Mouse (Mus musculus) layer of hippocampus, postnatal 25 days (tissue): Measurements from ENCODE around the gene Rrp12. TPM values are rescaled to one million over a fixed set of nuclear protein-coding genes. Genes with fewer than 3 reads are reported as not detected.
"Not testable (repeated sequence)": the region's sequence is repeated elsewhere in the genome, so short reads cannot be mapped to it uniquely, and the experiment has no call there.

Experiments
- DNase-seq, 2 experiments: peaks; one replicate each; pipeline ENCODE4 v3.0.0; 2022; ENCODE audit warnings: mixed read lengths in 2 of 2, low spot score in 1 of 2; ENCODE audit errors: extremely low spot score in 1 of 2
- total RNA-seq, 2 experiments: library from RNA; stranded (reverse); gene quantifications; 2 replicates each; pipeline ENCODE4 v1.2.3; 2021

Gene Rrp12
- 10 to 100 TPM; 32.9 to 33.5 TPM for total RNA-seq

DNA sequence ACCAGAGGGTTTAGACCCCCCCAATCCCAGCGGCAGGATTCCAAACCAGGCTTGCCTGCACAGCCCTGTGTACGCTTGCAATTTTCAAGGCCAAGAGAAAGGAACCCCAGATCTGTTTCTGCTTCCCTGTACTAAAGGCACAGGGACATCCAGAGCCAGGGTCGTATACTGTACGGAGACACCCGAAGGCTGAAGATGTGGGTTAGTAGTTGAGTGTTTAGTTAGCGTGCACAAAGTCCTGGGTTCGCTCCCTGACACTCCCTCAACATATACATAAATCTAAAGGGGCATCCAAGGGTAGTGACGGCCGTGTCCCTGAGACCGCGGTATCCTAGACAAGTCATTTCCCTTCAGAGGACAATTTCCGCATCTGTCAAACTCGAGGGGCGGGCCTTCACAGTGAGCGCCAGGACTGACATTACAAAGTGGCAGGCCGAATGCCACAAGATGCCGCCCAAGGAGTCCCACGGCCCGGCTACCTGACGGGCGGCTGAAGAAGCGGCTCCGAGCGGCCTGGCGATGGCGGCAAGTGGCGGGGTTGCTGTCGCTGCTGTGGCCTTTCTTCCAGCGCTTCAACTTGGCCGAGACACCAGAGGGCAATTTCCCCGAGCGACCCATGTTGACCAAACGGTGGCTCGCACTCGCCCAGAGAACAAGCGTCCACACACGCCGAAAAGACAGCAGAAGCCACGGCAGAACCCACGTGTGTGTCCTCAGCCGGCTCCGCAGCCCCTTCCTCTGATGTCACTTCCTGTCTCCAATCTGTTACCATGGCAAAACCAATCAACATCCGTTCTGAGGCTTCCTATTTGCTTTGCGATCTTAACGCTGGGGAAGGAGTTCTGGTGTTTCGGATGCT, at the start of gene Rrp12:
Rrp12 (minus strand) TSS at position 714 of the 859 bp plus-strand sequence.
- DNase-seq, result peak; percentile 56 to 62

DNA sequence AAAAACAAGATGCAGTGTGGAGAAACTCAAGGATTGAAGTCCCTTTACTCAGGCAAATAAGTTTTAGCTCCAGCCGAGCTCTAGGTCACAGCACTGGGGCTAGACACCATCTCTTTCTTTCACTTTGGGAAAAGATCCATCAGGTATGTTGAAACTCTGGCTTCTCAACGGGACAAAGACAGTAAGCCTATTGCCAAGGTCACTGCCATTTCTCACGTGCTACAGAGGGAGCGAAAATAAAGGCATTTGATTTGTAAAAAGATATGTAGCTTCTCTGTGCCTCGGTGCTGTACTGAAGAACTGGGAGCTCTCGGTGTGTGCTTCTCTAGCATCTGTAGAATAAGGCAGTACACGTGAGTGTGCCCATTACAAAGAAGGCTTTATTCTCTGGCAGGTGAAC, 47.9 kb upstream of the Rrp12 start:
- DNase-seq, result no peak

DNA sequence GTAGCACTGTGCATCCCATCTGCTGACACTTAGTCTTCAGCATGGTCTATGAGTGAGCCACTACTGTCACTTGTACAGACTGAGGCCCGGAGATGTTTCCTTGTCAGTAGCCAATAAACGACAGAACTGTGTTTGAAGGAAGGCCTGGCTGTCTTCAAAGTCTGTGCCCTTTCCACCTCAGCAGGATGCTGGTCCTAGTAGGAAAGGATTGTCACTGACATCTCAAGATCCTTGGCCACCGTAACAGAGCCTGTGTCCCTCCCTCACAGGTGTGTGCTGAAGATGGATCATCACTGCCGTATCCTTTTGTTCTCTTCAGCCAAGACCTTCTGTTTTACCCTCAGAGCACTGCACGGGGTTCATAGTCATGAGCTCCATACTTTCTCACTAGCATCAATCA, 42.6 kb upstream of the Rrp12 start:
- no peak for DNase-seq

DNA sequence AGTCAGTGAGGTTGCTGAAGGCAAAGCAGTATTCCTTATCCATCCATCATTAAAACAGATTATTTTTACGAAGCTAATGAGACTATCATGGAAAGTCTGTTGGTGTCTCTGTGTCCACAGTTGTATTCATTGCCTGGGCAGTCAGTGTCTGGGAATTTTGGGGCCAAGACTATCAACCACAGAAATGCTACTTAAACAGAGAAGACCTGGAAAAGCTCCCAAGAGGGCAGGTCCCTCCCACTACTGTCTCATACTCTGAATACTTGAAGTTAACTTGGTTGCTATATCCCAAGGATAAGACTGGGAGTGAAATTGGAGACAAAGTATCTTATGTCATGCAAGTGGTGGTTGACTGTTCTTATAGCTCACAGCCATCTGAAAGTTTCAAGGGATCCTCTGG, 39.9 kb upstream of the Rrp12 start:
- no peak for DNase-seq

DNA sequence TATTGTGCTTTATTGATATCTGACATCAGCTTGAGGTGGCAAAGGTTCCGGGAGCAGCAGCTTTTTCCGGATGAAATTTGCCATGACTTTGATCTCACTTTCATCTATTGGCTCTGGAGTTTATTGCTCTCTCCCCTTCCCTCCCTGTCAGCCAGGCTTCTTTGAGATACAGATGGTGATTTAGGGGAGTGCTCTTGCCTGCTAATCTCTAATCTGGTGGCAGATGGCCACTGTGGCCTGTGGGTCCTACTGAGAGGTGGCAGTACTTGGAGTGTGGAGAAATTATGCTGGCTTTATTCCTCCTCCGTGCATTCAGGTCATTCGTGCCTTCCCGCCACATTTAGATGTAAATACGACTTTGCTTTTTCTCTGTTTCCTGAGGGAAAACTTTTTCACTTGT, 38.2 kb upstream of the Rrp12 start:
- no peak for DNase-seq

DNA sequence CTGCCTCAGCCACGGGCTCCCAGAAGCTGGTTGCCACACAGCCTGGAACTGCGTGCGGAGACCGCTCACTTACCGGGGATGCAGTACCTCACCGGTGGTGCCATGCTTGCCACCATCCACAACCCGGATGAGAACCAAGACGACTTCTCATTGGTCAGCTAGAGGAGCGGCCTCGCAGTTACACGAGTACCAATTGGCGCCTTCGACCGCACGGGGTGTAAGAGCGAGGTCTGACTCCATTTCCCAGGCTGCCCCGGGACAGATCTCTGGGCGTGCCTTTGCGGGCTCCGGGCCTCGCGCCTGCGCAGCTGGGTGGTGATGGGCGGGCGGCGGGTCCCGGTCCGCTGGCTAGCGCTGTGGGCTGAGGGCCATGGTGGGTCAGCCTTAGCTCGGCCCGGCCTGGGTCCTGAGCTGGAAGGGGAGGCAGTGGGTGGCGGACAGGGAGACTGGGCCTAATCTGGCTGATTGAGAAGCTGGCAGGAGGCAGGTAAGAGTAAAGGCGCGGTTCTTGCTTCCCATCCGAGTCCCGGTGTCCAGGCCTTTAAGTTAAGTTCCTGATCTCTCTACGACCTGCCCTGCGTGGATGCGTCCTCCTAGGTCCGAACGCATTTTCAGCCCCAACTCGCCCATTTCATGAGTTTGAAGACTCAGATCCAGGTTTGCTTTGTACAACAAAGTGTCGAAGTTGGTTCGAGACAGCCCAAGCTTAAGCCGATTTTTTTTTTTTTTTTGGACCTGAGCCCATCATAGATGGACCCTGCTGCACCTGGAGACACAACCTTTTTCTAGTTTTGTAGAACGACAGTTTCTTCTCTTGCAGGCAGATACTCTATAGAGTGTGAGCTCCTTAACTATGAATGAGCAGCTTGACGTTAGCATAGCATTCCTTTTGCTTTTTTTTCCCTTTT, 37.5 kb upstream of the Rrp12 start, which contains the start of the genes Exosc1 and Zdhhc16:
Exosc1 (minus strand) TSS at position 245 of the 908 bp plus-strand sequence.
Zdhhc16 (plus strand) TSS at position 302 of the 908 bp plus-strand sequence.
- DNase-seq, result peak; percentile 94 to 95

DNA sequence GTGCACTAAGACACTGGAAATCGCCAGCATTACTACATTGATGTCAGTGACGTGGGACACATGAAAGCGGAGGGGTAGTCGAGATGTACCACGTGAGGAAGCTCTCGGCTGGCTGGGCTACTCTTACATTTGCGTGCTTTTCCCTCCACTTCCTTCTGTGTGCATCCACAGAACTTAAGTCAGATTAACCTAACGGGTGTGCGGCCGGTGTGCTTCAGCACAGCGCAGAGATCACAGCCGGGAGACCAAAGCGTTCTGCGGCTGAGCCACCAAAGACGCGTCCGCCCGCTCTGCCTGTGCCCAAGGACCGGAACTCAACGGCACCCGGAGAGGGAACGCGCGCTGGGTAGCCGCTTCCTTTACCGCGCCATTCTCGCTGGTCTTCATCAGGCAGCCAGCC, 36.7 kb upstream of the Rrp12 start:
- no peak for DNase-seq

DNA sequence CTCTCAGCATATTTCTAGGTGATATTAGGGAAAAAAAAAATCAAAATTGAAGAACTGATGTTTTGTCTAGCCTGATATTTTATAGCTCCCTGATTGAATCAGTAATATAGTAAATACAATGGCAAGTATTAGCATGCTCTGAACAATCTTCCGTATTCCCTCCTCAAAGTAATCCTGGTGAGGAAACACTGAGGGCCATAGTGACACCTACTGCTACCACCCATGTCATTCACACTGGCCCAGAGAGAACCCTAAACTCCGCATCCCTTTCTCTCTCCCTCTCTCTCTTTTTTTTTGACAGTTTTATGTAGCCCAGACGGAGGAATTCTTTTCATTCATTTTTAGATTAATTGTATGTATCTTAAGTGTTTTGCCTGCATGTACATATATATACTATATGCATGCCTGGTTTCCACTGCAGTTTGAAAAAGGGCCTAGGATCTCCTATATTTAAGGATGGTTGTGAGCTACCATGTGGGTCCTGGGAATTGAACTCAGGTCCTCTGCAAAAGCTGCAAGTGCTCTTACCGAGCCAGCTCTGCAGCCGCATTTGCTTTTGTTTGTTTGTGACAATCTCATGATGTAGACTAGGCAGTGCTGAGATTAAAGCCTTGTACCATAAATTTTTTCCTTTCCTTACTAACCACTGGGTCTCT, 24.6 kb upstream of the Rrp12 start:
- no peak for DNase-seq

DNA sequence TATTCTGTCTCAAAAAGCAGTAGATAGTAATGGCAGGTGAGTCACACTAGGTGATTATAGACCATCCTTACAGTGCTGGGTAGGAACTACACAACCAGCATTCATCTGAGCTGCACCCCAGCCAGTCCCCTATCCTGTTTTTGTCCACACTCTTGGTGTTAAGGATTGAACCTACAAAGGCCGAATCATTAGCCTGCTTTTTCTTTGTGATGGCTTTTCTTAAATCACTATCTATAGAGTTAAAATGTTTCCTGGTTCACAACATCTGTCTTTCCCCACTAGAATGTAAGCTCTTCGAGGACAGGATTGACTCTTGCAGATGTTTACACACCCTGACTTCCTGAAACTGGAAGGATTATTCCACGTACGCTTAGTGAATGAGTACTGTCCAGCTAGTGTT, 23.5 kb upstream of the Rrp12 start:
- no peak for DNase-seq

DNA sequence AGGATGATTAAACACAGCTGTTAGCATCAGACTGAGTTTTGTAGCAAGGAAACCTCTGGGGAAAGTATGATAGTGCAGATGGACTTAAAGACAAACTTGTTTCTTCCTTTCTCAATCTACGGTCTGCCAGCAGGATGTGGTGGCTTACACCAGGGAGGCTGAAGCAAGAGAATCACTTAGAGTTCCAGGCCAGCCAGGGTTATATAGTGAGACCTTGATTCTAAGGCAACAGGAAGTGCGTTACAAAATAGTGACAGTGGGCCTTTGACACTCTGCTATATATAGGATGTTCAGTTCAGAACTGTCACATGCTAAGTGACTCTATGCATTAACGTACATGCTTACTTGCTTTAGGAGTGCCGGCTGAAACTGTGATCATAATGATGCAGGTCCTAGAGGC, 20.9 kb upstream of the Rrp12 start:
- DNase-seq, result no peak

DNA sequence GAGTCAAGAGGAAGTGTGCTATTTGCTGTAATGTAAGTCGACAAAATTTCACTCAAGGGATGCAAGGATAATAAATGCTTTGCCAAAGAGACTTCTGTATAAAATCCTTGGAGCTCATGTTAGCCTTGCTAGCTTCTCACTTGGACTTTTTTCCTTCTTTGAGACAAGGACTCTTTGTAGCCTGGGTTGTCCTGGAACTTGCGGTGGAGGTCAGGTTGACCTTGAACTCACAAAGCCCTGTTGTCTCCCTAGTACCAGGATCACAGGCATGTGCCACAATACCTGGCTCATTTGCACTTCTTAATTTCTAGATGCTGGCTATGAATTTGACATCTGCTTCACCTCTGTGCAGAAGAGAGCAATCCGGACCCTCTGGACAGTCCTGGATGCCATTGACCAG, 19.3 kb upstream of the Rrp12 start:
- DNase-seq, result no peak

DNA sequence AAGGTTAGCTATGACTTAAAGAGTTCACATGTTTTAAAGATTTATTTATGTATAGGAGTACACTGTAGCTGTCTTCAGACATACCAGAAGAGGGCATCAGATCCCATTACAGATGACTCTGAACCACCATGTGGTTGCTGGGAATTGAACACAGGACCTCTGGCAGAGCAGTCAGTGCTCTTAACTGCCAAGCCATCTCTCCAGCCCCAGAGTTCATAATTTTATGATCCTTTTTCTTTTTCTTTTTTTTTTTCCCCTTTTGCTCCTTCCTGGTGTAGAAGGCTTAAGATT, 18.6 kb upstream of the Rrp12 start:
- DNase-seq, result not testable (repeated sequence)

DNA sequence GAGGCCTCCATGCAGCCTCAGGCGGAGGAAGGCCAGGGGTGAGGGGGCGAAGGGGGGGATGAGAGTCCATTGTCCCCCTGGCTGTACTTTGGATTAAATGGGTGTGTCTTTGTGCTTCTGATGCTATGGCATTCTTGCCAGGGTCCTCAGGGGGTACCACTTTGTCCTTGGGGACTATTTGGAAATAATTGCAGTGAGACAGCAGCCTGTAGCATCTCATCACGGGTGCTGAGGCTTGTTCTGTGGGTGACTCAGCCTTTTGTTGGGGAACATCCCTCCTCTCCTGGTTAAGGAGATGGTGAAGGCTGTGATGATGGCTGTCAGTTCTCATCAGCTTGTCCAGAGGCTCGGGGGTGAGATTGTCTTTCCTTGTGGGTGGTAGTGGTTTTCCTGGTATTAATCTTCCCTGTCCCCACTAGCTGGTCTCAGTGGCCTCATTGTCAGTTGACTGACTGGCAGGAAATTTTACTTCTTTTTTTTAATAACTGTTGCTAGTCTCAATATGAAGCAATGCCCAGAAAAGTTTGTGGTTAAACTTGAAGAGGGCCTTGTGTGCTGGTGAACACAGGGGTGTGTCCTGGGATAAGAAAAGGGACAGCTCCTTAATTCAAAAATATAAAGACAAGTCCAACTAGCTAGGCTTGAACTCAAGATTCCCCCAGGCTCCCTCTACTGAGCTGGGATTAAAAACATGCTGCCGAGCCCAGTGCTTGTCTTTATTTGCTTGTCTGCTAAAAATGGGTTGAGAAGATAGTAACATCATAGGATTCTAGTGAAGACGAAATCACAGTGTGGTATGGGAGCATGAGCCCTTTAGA, 18.0 kb upstream of the Rrp12 start:
- no peak for DNase-seq

DNA sequence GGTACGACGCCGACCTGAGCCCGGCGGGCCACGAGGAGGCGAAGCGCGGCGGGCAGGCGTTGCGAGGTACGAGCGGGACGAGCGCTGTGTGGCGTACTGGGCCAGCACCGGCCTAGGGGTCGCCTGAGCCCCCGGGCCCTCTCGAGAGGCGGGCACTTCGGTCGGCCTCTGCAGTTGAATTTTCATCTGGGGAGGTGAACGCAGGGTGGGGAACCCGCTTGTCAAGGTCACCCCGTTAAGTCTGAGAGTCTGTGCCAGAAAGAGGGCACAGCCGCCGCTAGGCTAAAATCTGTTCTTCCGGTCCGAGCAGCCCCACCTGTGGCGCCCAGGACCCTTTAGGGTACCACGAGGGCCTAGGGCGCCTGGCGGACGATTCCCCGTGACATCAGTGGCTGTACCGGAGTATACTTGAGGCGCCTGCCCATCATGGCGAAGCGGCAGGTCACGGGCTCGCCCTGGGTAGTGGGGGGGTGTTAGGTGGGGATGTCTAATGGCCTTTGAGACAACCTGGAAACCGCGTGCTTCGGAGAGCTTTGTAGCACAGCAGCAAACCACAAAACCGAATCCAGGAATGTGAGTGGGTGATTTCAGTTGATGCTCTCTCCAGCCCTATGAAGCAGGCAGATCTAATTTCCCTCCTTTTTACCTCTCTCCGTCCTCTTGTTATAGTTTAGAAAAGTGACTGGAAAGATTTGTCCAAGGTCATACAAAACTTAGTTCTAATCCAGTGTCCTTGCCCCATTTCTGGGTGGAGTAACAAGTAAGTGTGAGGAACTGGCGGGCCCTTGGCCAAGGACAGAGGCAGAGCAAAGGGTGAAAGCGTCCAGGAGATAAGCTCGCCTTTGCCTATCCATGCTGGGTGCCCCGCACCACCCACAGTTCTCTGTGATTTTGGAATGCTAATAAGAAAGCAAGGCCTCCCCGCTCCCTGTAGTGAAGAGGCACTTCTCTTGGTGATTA, 16.4 kb upstream of the Rrp12 start:
- DNase-seq, result peak in 1 of 2 experiments; percentile 11

DNA sequence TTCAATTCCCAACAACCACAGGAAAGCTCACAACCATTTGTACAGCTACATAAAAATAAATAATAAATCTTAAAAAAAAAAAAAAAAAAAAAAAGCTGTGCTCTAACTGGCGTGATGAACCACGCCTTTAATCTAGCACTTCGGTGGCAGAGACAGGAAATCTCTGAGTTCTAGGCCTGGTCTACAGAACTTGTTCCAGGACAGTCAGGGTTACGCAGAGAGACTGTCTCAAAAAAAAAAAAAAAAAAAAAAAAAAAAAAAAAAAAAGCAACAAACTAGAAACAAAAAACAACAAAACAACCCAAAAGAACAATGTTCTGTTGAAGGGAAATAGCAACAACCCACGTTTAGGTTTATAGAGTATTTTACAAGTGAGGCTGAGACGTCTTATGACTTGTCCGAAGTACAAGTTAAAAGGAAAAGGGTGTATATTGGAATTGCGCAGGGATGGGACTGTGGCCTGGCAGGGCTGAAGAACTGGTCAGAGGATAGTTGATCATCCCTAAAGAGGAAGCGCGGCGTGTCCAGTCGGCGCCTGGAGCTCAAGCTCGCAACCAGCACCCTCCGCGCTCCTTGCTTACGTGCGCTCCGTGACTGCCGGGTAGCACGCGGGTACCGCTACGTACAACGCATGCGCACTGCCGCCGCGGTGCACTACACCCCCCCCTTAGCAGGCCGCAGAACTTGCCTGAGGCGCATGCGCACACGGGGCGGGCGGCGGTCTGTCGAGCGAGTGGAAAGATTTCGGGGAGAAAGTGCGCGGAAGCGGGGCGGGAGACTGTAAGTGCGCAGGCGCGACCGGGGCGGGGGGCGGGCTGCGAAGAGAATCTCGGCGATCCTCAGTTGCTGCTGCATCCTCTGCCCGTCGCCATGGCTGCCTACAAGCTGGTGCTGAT, 15.5 kb upstream of the Rrp12 start, which contains the start of gene Pgam1:
Pgam1 (plus strand) TSS at position 746 of the 896 bp plus-strand sequence.
- DNase-seq, result peak; percentile 91 to 96

DNA sequence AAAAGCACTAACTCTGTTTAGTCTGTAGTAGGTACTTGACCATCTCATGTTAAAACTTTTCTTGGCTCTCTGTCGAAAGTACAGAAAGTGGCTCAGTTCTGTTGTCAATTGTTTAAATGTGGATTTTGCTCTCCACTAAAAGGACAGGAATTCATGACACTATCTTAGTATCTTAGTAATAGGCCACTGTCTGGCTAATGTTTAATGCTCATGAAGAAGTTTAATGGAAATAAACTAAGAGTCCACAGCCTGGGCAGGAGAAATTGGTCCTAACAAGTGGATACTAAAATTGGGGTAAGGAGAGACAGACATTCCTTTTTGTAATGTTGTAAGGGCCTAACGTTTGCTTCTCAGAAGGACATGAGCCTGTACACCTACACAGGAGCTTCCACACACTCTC, 14.4 kb upstream of the Rrp12 start:
- DNase-seq, result no peak

DNA sequence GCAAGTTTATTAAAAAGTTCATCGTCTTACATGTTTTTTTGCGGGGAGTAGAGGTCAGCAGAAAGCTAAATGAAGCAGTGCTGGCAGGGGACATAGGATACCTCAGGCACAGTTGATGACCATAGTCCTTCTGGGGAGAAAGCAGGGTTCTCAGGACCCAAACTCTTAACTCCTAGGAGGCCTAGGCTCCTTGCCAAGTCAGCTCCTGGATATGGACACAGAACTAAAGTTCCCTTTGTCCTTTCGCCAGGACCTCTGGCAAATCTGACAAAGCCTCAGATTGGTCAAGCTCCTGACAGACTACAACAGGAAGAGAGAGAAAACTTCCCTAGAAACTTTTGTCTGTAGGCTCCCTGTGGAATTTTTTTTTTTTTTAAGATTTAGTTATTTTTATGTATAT, 12.8 kb upstream of the Rrp12 start:
- DNase-seq, result no peak
